Mouse (Mus musculus) neural tube, embryonic 11.5 days (tissue): Measurements from ENCODE around the gene Ces2b. TPM values are rescaled to one million over a fixed set of nuclear protein-coding genes. Genes with fewer than 3 reads are reported as not detected.

Experiments used
- ATAC-seq: fragments of 200-750 bp; cut with Nextera tagmentation; 2 replicates; pipeline ENCODE4 v1.8.0; 2017; ENCODE audit warnings: moderate number of reproducible peaks, mild to moderate bottlenecking, moderate TSS enrichment, moderate library complexity; ENCODE audit not compliant: insufficient read depth, low FRiP score, low TSS enrichment
- DNase-seq: peaks from one replicate; pipeline ENCODE4 v3.0.0-alpha.2; 2015; ENCODE audit warnings: low spot score
- H3K27ac ChIP-seq: fragments of 300-500 bp; sonication (generic); 2 replicates; pipeline ENCODE4 v1.5.1; 2014; ENCODE audit warnings: low read depth, mild to moderate bottlenecking, low read length
- H3K27me3 ChIP-seq: fragments of 300-500 bp; sonication (generic); 2 replicates; pipeline ENCODE4 v1.6.1; 2014; ENCODE audit warnings: mild to moderate bottlenecking, low read length, mixed read lengths; ENCODE audit not compliant: control insufficient read depth, insufficient read depth
- H3K36me3 ChIP-seq: fragments of 300-500 bp; sonication (generic); 2 replicates; pipeline ENCODE4 v1.6.1; 2014; ENCODE audit warnings: mild to moderate bottlenecking, low read length, moderate library complexity, mixed read lengths; ENCODE audit not compliant: control insufficient read depth, insufficient read depth
- H3K4me1 ChIP-seq: fragments of 300-500 bp; sonication (generic); 2 replicates; pipeline ENCODE4 v1.6.1; 2014; ENCODE audit warnings: low read length, mixed read lengths; ENCODE audit not compliant: control insufficient read depth, insufficient read depth
- H3K4me2 ChIP-seq: fragments of 300-500 bp; sonication (generic); 2 replicates; pipeline ENCODE4 v1.6.1; 2014; ENCODE audit warnings: low read depth, mild to moderate bottlenecking, moderate library complexity
- H3K4me3 ChIP-seq: fragments of 300-500 bp; sonication (generic); 2 replicates; pipeline ENCODE4 v1.5.1; 2014; ENCODE audit warnings: low read depth, low read length
- H3K9ac ChIP-seq: fragments of 300-500 bp; sonication (generic); 2 replicates; pipeline ENCODE4 v1.6.1; 2014; ENCODE audit warnings: mild to moderate bottlenecking, low read length
- H3K9me3 ChIP-seq: fragments of 300-500 bp; sonication (generic); 2 replicates; pipeline ENCODE4 v1.6.1; 2016; ENCODE audit warnings: low read length; ENCODE audit not compliant: control insufficient read depth
- WGBS: fragments of 180-500 bp; shearing (Covaris S2); extraction: QIAGEN DNeasy Blood & Tissue Kit; methylation state at CpG from one replicate; pipeline ENCODE4 v1.1.7; 2014; 5-methylcytosine and 5-hydroxymethylcytosine counted together
- polyA plus RNA-seq: library from polyadenylated mRNA; unstranded; fragments of >200 nt; fragmentation: Nextera tagmentation; extraction: Ambion mirVana; gene quantifications from 2 replicates; pipeline ENCODE4 v1.2.1, GENCODE M21; 2014

The Ces2b gene
- 0.12 TPM in 1 of 2 replicates, not detected in the other for polyA plus RNA-seq

GRCm38 (mm10) chr8:104831440-104831839 is at the start of gene Ces2b:
TSS of gene Ces2b (plus strand) at chr8:104831572.
- no peak for ATAC-seq
- Histone ChIP-seq H3K27me3 (no peaks in the 10 kb centered on the region), H3K4me3 (no peak within 1 kb of the TSS), H3K9me3 (no peaks in the 10 kb centered on the region), H3K27ac (no peak within 1 kb of the TSS), H3K4me2 (no peak within 1 kb of the TSS), H3K9ac (no peak within 1 kb of the TSS), H3K36me3 (no peaks in the 10 kb centered on the region), H3K4me1 (no peaks in the 10 kb centered on the region)
- no peak for DNase-seq
- WGBS, result 82% methylated on average over 5 of the region's 5 CpGs

GRCm38 (mm10) chr8:104787049-104787448 is 44.3 kb upstream of the Ces2b start:
- no peak for ATAC-seq
- WGBS, result 62% methylated on average over 1 of the region's 1 CpGs
- no peak overlapping the region for H3K27ac ChIP-seq
- no peak for DNase-seq
- H3K9ac ChIP-seq, result no peak overlapping the region
- no peak overlapping the region for H3K4me3 ChIP-seq
- H3K36me3 ChIP-seq, result no peaks in the 10 kb centered on the region
- no peaks in the 10 kb centered on the region for H3K4me1 ChIP-seq
- no peak overlapping the region for H3K4me2 ChIP-seq
- H3K27me3 ChIP-seq, result no peaks in the 10 kb centered on the region
- no peaks in the 10 kb centered on the region for H3K9me3 ChIP-seq

GRCm38 (mm10) chr8:104788929-104789328 is 42.4 kb upstream of the Ces2b start:
- WGBS, result 83% methylated on average over 2 of the region's 2 CpGs

GRCm38 (mm10) chr8:104789886-104790680 is 41.3 kb upstream of the Ces2b start:
- Histone ChIP-seq H3K4me1 (no peaks in the 10 kb centered on the region), H3K27me3 (no peaks in the 10 kb centered on the region), H3K9ac (no peak overlapping the region), H3K36me3 (no peaks in the 10 kb centered on the region), H3K4me2 (no peak overlapping the region), H3K27ac (no peak overlapping the region), H3K9me3 (no peaks in the 10 kb centered on the region), H3K4me3 (no peak overlapping the region)
- DNase-seq (no peak), ATAC-seq (no peak)
- WGBS, result 77% methylated on average over 3 of the region's 3 CpGs

More at GRCm38 (mm10) chr8:104788929-104789328, 42.4 kb upstream of the Ces2b start:
- no peak for DNase-seq
- no peak overlapping the region for H3K27ac ChIP-seq
- no peaks in the 10 kb centered on the region for H3K36me3 ChIP-seq
- no peak for ATAC-seq
- H3K4me2 ChIP-seq, result no peak overlapping the region
- H3K9me3 ChIP-seq, result no peaks in the 10 kb centered on the region
- no peak overlapping the region for H3K9ac ChIP-seq
- no peak overlapping the region for H3K4me3 ChIP-seq
- no peaks in the 10 kb centered on the region for H3K4me1 ChIP-seq
- no peaks in the 10 kb centered on the region for H3K27me3 ChIP-seq

GRCm38 (mm10) chr8:104799385-104799784 is 32.0 kb upstream of the Ces2b start:
- H3K36me3 ChIP-seq, result no peaks in the 10 kb centered on the region
- H3K27ac ChIP-seq, result no peak overlapping the region
- H3K9me3 ChIP-seq, result no peaks in the 10 kb centered on the region
- no peak for DNase-seq
- WGBS, result 86% methylated on average over 1 of the region's 1 CpGs
- no peaks in the 10 kb centered on the region for H3K27me3 ChIP-seq
- H3K4me2 ChIP-seq, result no peak overlapping the region
- no peak overlapping the region for H3K4me3 ChIP-seq
- H3K9ac ChIP-seq, result no peak overlapping the region
- no peak for ATAC-seq
- no peaks in the 10 kb centered on the region for H3K4me1 ChIP-seq

- Histone ChIP-seq H3K9ac (no peak overlapping the region), H3K9me3 (no peaks in the 10 kb centered on the region), H3K36me3 (no peaks in the 10 kb centered on the region), H3K27me3 (no peaks in the 10 kb centered on the region), H3K4me1 (no peaks in the 10 kb centered on the region), H3K4me2 (no peak overlapping the region), H3K27ac (no peak overlapping the region), H3K4me3 (no peak overlapping the region)
- DNase-seq, result no peak
- no peak for ATAC-seq
- 46% methylated on average over 2 of the region's 2 CpGs for WGBS
These were observed 25.2 kb upstream of the Ces2b start for GRCm38 (mm10) chr8:104806127-104806526.

- no peaks in the 10 kb centered on the region for H3K36me3 ChIP-seq
- no peaks in the 10 kb centered on the region for H3K9me3 ChIP-seq
- ATAC-seq (no peak), DNase-seq (no peak)
- H3K4me1 ChIP-seq, result no peaks in the 10 kb centered on the region
- no peak overlapping the region for H3K27ac ChIP-seq
- H3K27me3 ChIP-seq, result no peaks in the 10 kb centered on the region
- H3K9ac ChIP-seq, result no peak overlapping the region
- WGBS, result 91% methylated on average over 7 of the region's 7 CpGs
- no peak overlapping the region for H3K4me2 ChIP-seq
- no peak overlapping the region for H3K4me3 ChIP-seq
These were observed 22.6 kb upstream of the Ces2b start for GRCm38 (mm10) chr8:104808542-104809413.

- H3K4me3 ChIP-seq, result no peak overlapping the region
- H3K9me3 ChIP-seq, result no peaks in the 10 kb centered on the region
- no peak overlapping the region for H3K27ac ChIP-seq
- no peak overlapping the region for H3K4me2 ChIP-seq
- no peaks in the 10 kb centered on the region for H3K36me3 ChIP-seq
- H3K4me1 ChIP-seq, result no peaks in the 10 kb centered on the region
- DNase-seq (no peak), ATAC-seq (no peak)
- H3K9ac ChIP-seq, result no peak overlapping the region
- no peaks in the 10 kb centered on the region for H3K27me3 ChIP-seq
- WGBS, result 92% methylated on average over 3 of the region's 3 CpGs
These were observed 21.9 kb upstream of the Ces2b start for GRCm38 (mm10) chr8:104809436-104809835.
